Mouse (Mus musculus) spleen, adult 2 months (tissue): Measurements from ENCODE around the gene Tyw3. TPM values are rescaled to one million over a fixed set of nuclear protein-coding genes. Genes with fewer than 3 reads are reported as not detected.
A peak's percentile ranks its signal among the peaks of the same experiment; 100 is the strongest.
"Not testable (repeated sequence)": the region's sequence is repeated elsewhere in the genome, so short reads cannot be mapped to it uniquely, and the experiment has no call there.

Source experiments
- DNase-seq, 2 experiments: peaks; one replicate each; pipeline versions ENCODE4 v3.0.0 to v3.0.0-alpha.2; 2012 to 2021; ENCODE audit warnings: low spot score in 2 of 2, low read depth in 1 of 2
- H3K27ac ChIP-seq: fragments of 200-500 bp; 2 replicates; pipeline ENCODE4 v1.5.1; 2012; ENCODE audit warnings: low read length, inconsistent platforms; ENCODE audit not compliant: insufficient read depth
- H3K27me3 ChIP-seq: fragments of 200-500 bp; 2 replicates; pipeline ENCODE4 v1.6.1; 2012; ENCODE audit warnings: mild to moderate bottlenecking, moderate library complexity, low read length, inconsistent platforms; ENCODE audit not compliant: control insufficient read depth, insufficient read depth
- H3K36me3 ChIP-seq: fragments of 200-500 bp; 2 replicates; pipeline ENCODE4 v1.6.1; 2012; ENCODE audit warnings: mild to moderate bottlenecking, low read length, inconsistent platforms; ENCODE audit not compliant: control insufficient read depth, insufficient read depth
- H3K4me1 ChIP-seq: fragments of 200-500 bp; 2 replicates; pipeline ENCODE4 v1.6.1; 2011; ENCODE audit warnings: inconsistent platforms; ENCODE audit not compliant: control insufficient read depth, insufficient read depth, insufficient read length
- H3K4me3 ChIP-seq: fragments of 200-500 bp; 2 replicates; pipeline ENCODE4 v1.5.1; 2011; ENCODE audit warnings: mild to moderate bottlenecking, inconsistent platforms; ENCODE audit not compliant: insufficient read depth, insufficient read length; ENCODE audit errors: extremely low read depth
- CTCF ChIP-seq: fragments of 200-500 bp; IDR thresholded peaks from 2 replicates; pipeline ENCODE4 v1.5.1; 2011; ENCODE audit warnings: mild to moderate bottlenecking, inconsistent platforms; ENCODE audit not compliant: insufficient read depth, insufficient read length, insufficient replicate concordance; ENCODE audit errors: extremely low read depth
- POLR2A ChIP-seq: fragments of 200-500 bp; IDR thresholded peaks from 2 replicates; pipeline ENCODE4 v1.6.1; 2011; ENCODE audit warnings: low read depth, low read length, inconsistent platforms
- WGBS: fragments of 180-500 bp; shearing (Covaris S2); methylation state at CpG from one replicate; pipeline ENCODE4 v1.1.7; 2018; 5-methylcytosine and 5-hydroxymethylcytosine counted together
- polyA plus RNA-seq: library from polyadenylated mRNA; depleted of rRNA; stranded (reverse); fragments of >200 nt; gene quantifications from 2 replicates; pipeline ENCODE4 v1.2.3, GENCODE M21; 2012; rRNA removed

The Tyw3 gene
- polyA plus RNA-seq = 7.5 and 8.1 TPM in 2 replicates

DNA sequence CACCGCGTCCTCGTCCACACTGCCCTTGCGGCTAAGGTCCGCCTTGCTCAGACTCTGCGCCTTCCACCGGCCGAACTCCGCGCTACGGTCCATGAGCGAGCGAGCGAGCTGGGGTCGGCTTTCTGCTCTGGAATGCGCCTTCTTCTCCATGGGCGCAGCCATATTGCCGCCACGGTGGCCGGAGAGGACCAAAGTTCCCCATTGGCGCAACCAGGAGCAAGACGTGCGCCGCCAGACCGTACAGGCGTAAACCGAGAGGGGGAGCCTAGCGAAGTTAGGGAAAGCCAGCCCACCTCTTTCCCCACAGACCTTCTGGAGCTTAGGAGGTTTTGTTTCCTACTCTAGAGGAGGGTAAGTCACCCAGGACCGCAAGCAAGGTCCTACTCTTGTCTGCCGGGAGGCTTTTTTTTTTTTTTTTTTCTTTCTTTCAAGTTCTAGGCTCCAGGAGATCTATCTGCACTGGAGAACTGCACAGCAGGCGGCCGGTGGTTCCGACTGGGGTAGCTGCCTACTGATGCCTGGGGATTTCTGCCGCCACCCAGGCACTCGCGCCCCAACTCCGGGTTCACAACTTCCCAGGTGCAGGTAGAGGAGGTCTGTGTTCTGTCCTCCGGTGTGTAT lies at the start of gene Tyw3:
Gene Tyw3 (minus strand): TSS at position 171 of the 621 bp plus-strand sequence.
- peak; percentile 87 to 95 for DNase-seq
- H3K27me3 ChIP-seq = no peaks in the 10 kb centered on the region
- peaks cover 3% of the 10 kb centered on the region; the same call in 1 of the 2 replicates for H3K4me1 ChIP-seq
- TF ChIP-seq CTCF (peak; percentile 42; the same call in 1 of the 2 replicates), POLR2A (peak; percentile 25; the same call in 1 of the 2 replicates)
- H3K36me3 ChIP-seq = no peaks in the 10 kb centered on the region
- peak within 1 kb of the TSS; percentile 83 for H3K27ac ChIP-seq
- peak within 1 kb of the TSS; percentile 94 for H3K4me3 ChIP-seq
- under 1% methylated on average over 38 of the region's 38 CpGs for WGBS

GRCm38 (mm10) chr3:154633091-154633490 lies 36.2 kb upstream of the Tyw3 start:
- Histone ChIP-seq H3K27ac (no peak overlapping the region), H3K27me3 (no peaks in the 10 kb centered on the region), H3K36me3 (no peaks in the 10 kb centered on the region), H3K4me1 (no peaks in the 10 kb centered on the region), H3K4me3 (no peak overlapping the region)
- TF ChIP-seq CTCF (no peak), POLR2A (no peak)
- no peak for DNase-seq
- WGBS = 93% methylated on average over 5 of the region's 5 CpGs

- H3K4me1 ChIP-seq, DNase-seq, H3K4me3 ChIP-seq, H3K27ac ChIP-seq, H3K27me3 ChIP-seq, H3K36me3 ChIP-seq: not testable (repeated sequence)
- 82% methylated on average over 2 of the region's 2 CpGs for WGBS
These were observed 34.4 kb upstream of the Tyw3 start for GRCm38 (mm10) chr3:154631281-154631680.

GRCm38 (mm10) chr3:154628284-154628683 lies 31.4 kb upstream of the Tyw3 start:
- Histone ChIP-seq H3K27ac (no peak overlapping the region), H3K27me3 (no peaks in the 10 kb centered on the region), H3K36me3 (no peaks in the 10 kb centered on the region), H3K4me3 (no peak overlapping the region), H3K4me1 (no peaks in the 10 kb centered on the region)
- TF ChIP-seq CTCF = no peak
- DNase-seq = no peak

- Histone ChIP-seq H3K4me1 (no peaks in the 10 kb centered on the region), H3K27ac (no peak overlapping the region), H3K27me3 (no peaks in the 10 kb centered on the region), H3K36me3 (no peaks in the 10 kb centered on the region; the same call in 1 of the 2 replicates), H3K4me3 (no peak overlapping the region)
- no peak for DNase-seq
- TF ChIP-seq CTCF = no peak
- TF ChIP-seq POLR2A = no peak
- 90% methylated on average over 4 of the region's 4 CpGs for WGBS
These were observed 19.2 kb upstream of the Tyw3 start for GRCm38 (mm10) chr3:154616106-154616505.

- H3K27me3 ChIP-seq = no peaks in the 10 kb centered on the region
- H3K4me3 ChIP-seq = no peak overlapping the region
- 97% methylated on average over 7 of the region's 7 CpGs for WGBS
- H3K27ac ChIP-seq = no peak overlapping the region
- no peaks in the 10 kb centered on the region; the same call in 1 of the 2 replicates for H3K36me3 ChIP-seq
- DNase-seq = no peak
- TF ChIP-seq POLR2A = no peak
- no peak for TF ChIP-seq CTCF
- no peaks in the 10 kb centered on the region for H3K4me1 ChIP-seq
These were observed 18.4 kb upstream of the Tyw3 start for GRCm38 (mm10) chr3:154615304-154615703.

- DNase-seq = no peak
- Histone ChIP-seq H3K27ac (no peak overlapping the region), H3K27me3 (no peaks in the 10 kb centered on the region), H3K4me3 (no peak overlapping the region), H3K4me1 (no peaks in the 10 kb centered on the region), H3K36me3 (no peaks in the 10 kb centered on the region; the same call in 1 of the 2 replicates)
- TF ChIP-seq POLR2A (no peak), CTCF (no peak)
- 91% methylated on average over 8 of the region's 8 CpGs for WGBS
These were observed 17.9 kb upstream of the Tyw3 start for GRCm38 (mm10) chr3:154614771-154615170.
